Mouse (Mus musculus) MEL-GATA-1-ER (cell line): ENCODE data around the gene Ttc32.
A peak's percentile ranks its signal among the peaks of the same experiment; 100 is the strongest.
"Not testable (repeated sequence)": the region's sequence is repeated elsewhere in the genome, so short reads cannot be mapped to it uniquely, and the experiment has no call there.

Experiments
- DNase-seq: peaks from one replicate; pipeline ENCODE4 v3.0.0-alpha.2; 2012; ENCODE audit warnings: low read depth; ENCODE audit errors: extremely low read depth

Ttc32 gene

GRCm38 (mm10) chr12:9029888-9030723 is at the start of gene Ttc32:
Gene Ttc32 (plus strand): TSS chr12:9029997.
- peak; percentile 89 for DNase-seq

- DNase-seq, result no peak
These were observed 36.6 kb upstream of the Ttc32 start for GRCm38 (mm10) chr12:8993231-8993630.

DNA sequence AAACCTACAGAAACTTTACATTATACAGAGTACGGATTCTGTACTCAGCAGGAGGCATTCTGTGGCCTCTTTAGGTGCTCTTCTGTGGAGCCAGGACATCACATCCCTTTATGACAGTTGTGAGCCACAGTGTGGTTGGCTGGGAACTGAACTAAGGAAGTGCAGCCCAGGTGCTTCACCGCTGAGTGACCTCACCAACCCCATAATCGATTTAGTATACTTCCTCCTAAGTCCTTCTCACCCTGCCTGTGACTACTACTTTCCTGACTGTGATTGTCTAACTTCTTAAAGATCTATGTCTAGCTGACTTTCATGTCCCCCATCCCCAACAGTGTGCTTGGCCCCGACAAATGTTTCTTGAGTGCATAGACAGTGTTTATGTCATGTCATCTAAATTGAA is 31.5 kb upstream of the Ttc32 start:
- no peak for DNase-seq

- peak; percentile 36 for DNase-seq
These were observed 27.7 kb upstream of the Ttc32 start for GRCm38 (mm10) chr12:9002038-9002648.

DNA sequence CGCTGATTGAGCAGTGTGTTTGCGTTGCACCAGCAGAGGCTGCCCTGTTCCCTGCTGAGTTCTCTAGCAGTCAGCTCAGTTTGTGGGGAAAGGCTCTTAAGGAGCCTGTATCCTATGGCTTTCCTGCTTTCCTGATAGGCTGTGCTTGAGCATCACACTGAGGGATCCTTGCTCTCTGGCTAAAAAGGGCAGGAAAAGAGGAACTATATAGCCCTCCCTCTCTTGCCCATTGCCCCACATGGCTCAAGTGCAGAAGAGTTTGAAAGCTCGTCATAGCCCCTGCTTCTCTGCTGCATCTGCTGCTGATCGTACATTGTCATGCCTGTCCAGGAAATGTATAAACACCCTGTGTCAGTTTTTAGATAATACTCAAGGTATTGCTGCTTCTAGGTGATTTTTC is 22.7 kb upstream of the Ttc32 start:
- no peak for DNase-seq

GRCm38 (mm10) chr12:9007811-9008210 is 22.0 kb upstream of the Ttc32 start:
- DNase-seq, result no peak

DNA sequence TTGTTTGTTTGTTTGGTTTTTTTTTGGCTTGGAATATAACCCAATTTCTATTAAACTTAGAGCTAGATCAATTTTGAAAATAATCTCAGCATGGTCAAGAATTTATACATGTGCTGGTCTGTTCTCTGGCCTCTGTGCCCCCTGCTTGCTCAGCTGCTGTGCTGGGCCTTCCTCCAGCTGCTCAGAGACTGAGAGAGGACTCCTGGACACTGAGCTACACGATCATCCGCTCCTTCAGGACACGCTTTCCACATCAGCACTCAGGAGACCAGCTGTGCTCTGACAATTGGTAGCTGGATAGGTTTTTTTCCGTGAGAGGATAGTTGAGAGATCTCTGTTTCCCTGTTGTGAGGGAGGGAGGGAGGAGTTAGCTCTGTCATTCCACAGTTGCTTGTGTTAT is 19.5 kb upstream of the Ttc32 start:
- no peak for DNase-seq

- DNase-seq, result no peak
These were observed 13.4 kb upstream of the Ttc32 start for GRCm38 (mm10) chr12:9016376-9016775.

DNA sequence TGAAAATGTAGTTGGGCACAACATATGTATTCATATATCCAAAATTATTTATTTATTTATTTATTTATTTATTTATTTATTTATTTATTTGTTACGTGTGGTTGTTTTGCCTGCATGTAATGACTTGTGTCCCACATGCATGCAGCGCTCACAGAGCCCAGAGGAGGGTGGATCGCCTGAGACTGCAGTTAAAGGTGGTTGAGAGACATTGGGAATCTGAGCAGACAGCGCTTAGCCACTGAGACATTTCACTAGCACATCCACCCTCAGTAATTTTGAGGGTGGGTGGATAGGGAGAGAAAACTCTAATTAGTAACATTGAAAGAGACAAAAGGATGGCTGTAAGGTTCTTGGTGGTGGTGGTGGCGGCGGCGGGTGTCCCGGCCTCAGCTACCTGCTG is 9.4 kb upstream of the Ttc32 start:
- DNase-seq, result no peak

- DNase-seq, result no peak
These were observed 8.8 kb upstream of the Ttc32 start for GRCm38 (mm10) chr12:9020986-9021385.

- no peak for DNase-seq
These were observed 6.8 kb upstream of the Ttc32 start for GRCm38 (mm10) chr12:9023031-9023430.

DNA sequence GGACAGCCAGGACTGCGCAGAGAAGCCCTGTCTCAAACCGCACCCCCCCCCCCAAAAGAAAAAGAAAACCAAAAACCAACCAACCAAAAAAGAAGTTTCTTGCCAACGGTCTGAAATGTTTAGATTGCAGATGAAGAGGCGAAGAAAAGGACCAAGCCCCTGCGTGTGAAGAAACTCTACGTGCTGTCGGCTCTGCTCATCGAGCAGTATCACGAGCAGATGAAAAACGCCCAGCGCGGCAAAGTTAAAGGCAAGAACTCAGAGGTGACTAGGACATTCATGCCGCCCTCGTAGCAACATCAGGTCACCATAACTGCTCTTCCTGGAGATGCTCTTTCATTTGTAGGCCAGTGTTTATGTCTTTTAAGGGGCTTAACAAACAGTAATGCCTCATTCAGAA is 5.7 kb upstream of the Ttc32 start:
- DNase-seq, result no peak

DNA sequence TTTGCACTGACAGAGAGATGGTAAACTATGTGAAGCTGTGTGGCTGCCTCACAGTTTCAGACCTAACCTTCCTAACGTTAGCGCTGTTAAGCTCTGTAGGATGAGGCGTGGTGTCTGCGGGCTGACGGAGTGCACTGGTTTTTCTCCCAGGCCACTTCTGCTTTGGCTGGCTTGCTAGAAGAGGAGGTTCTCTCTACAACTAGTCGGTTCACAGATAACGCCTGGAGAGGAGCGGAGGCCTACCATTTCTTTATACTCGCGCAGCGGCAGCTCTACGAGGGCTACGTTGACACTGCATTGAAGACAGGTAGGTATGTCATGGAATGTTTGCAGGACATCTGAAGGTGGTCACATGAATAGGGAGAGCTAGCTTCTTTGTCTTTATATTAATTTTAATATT is 5.1 kb upstream of the Ttc32 start:
- no peak for DNase-seq

- DNase-seq, result no peak
These were observed 3.0 kb upstream of the Ttc32 start for GRCm38 (mm10) chr12:9026843-9027242.

DNA sequence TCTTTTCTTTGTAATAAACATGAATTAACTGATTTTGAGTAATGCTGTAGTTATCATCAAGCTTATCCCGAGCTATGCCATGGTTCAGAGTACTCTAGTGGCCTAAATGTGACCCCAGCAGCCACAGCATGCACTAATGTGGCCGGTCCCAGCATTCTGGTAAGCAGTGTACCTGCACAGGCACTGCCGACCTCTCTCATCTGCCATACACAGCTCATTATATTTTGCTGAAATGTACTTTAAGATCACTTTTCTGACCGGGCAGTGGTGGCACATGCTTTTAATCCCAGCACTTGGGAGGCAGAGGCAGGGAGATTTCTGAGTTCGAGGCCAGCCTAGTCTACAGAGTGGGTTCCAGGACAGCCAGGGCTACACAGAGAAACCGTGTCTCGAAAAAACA is 981 bp upstream of the Ttc32 start:
- DNase-seq, result not testable (repeated sequence)

- DNase-seq, result peak; percentile 21
These were observed 300 bp upstream of the Ttc32 start for GRCm38 (mm10) chr12:9029506-9029887.

DNA sequence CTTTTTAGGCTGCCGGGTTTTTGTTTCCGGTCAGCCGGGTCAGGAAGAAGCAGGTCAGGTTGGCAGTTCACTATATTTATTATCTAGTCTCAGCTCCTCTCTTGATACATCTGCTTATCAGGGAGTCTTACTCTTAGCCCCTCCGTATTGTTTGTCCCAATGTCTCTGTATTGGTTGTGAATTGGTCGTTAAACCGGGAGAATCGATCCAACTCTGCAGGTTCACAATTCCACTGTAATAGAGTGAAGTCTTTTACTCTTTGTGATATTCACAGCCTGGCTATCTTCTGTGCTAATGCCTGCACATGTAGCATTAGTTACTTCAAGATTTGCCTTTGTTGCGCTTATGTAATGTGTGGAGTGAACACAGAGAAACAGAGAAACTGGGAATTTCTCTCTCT is 1.4 kb downstream of the Ttc32 start:
- no peak for DNase-seq

- no peak for DNase-seq
These were observed 3.3 kb downstream of the Ttc32 start for GRCm38 (mm10) chr12:9033140-9033539.

DNA sequence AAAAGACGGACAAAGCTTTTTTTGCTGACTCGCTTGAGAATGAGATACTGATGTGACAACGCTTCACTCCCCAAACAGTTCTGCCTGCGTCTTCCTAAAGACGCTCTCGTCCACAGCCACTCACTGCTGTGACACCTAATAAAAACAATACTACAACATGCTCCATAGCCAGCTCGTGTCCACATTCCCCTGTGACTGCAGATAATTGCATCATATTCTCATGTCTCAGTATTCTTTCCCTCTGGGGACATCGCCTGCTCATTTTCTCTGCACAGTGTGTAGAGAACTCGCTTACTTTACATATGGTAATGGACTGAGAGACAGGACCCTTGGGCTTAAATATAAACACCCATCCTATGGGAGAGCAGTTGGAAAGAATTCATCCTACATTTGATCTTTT is 6.6 kb downstream of the Ttc32 start:
- no peak for DNase-seq

DNA sequence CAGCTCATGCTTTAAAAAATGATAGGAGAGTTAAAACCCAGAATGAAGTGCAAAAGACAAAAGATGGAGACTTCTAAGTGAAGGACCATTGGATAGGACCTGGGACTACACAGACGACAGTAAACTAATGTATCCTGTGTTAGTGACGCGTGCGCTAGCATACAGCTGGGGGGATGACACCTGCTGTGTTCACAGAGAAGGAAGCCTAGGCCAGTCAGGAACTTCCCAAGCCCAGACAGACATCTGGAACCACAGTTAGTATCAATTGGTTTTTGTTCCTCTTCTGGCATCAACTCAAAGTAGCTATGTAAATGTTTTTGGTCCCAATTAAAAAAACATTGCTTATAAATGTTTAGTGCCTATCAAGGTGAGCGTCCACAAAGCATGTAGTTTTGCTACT is 10.4 kb downstream of the Ttc32 start:
- DNase-seq, result no peak

- DNase-seq, result no peak
These were observed 10.9 kb downstream of the Ttc32 start for GRCm38 (mm10) chr12:9040686-9041085.

- no peak for DNase-seq
These were observed 12.5 kb downstream of the Ttc32 start for GRCm38 (mm10) chr12:9042316-9042715.

- DNase-seq, result no peak
These were observed 13.0 kb downstream of the Ttc32 start for GRCm38 (mm10) chr12:9042759-9043158.
